Mouse (Mus musculus) regulatory T cell (primary cell): ENCODE results near the gene Hsf2.
"Not testable (repeated sequence)": the region's sequence is repeated elsewhere in the genome, so short reads cannot be mapped to it uniquely, and the experiment has no call there.

Source experiments
- in situ Hi-C: fragments of 300-600 bp; cut with MboI, MseI; formaldehyde crosslinking; loops from one replicate; pipeline ENCODE4 v1.15.1; 2025; ENCODE audit warnings: high pct_unique_total_duplicates

The Hsf2 gene

GRCm38 (mm10) chr10:57531076-57531475, 44.9 kb downstream of the Hsf2 start:
- in situ Hi-C loops = no loop called here

DNA sequence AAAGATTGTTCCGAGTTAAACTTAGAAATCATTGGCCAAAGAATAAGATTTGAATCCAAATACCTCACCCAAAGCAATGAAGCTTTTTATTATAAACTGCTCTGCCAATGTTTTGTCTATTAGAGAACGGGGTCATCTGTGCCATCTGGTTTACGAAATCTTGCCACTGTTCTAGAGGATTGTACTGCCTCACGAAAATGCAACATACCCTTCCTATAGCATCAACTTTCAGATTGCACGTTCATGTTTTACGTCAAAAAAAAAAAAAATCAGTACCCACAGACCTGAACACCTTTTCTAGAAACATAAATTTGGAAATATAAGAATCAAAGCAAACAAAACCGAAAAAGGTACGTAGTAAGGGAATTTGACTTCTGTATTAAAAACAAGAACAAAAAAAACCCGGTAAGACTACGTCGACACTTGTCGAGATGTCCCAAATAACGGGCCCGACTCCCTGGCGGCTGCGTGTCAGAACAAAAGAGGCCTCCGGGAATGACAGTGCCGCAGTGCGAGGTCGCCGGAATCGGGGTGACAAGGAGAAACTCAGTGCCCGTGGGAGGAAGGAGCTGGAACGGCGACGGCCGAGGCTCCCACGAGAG, 45.5 kb downstream of the Hsf2 start:
- in situ Hi-C loops = no loop called here

DNA sequence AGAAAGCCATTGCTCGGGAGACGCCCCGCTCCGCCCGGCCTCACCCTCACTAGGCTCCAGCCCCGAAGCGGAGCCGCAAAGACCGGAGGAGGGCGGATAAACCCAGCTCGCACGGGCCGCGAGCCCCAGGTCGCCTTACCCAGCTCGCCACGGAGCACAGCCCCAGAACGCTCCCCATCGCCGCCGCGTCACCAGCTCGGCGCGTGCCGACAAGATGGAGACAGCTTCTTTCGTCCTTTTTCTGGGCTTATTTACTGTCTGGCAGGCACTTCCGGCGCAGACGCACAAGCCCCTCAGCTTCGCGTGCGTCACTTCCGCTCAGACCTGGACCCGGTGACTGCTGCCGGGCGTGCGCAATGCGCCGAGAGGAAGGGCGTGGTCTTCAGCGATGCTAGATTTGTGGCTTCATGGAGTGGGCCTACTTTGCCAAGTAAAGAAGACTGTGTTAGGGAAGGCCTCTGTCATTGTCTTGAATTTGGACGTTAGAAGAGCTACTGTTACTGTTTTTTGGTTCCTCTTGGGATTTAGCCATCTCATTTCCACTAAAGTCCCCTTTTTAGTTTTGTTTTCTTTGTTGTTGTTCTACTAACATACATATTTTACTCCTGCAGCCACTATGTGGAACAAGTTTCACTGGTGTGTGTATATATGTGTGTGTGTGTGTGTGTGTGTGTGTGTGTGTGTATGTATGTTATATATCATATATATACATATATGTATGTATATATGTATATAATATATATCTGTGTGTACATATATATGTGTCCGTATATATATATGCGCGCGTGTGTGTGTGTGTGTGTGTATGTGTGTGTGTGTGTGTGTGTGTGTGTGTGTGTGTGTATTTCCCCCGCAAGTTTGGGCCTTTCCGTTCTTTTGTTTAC, 46.3 kb downstream of the Hsf2 start, which contains the start of gene Serinc1:
Gene Serinc1, minus strand, starts transcription at position 313 of the 884 bp plus-strand sequence.
- in situ Hi-C loops = no loop called here

DNA sequence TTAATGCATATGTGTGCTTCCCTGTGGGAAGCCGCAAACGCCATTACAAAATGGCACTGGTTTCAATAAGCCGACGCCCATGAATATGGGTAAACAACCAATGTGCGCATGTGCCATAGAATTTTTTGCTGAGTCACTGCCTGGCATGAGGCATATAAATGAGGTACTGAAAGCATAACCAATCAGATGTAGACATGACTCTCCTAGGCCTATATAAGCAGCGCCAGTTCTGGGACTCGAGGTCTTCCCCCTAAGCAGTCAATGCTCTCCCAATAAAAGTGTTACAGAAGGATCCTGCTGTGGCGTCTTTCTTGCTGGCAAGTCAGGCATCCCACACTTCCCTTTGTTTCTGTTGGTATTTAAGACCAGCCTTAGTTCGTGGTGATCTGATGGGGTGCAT, 57.7 kb downstream of the Hsf2 start:
- in situ Hi-C loops = not testable (repeated sequence)

GRCm38 (mm10) chr10:57549631-57550030, 63.4 kb downstream of the Hsf2 start:
- in situ Hi-C loops = loop anchor here (25.0 kb wide), 1 partner anchor 288 kb away; no protein-coding TSS in a partner anchor

- in situ Hi-C loops = loop anchor here (25.0 kb wide), 1 partner anchor 284 kb away; no protein-coding TSS in a partner anchor
Observed at GRCm38 (mm10) chr10:57553719-57554118, 67.5 kb downstream of the Hsf2 start.

GRCm38 (mm10) chr10:57557597-57557996, 71.4 kb downstream of the Hsf2 start:
- in situ Hi-C loops = loop anchor here (25.0 kb wide), 1 partner anchor 280 kb away; no protein-coding TSS in a partner anchor
